Mouse (Mus musculus) CH12.LX (cell line): ENCODE data around the gene Nrp2. TPM values are rescaled to one million over a fixed set of nuclear protein-coding genes. Genes with fewer than 3 reads are reported as not detected.

Source experiments
- DNase-seq: peaks from one replicate; pipeline ENCODE4 v3.0.0-alpha.2; 2013; ENCODE audit errors: extremely low read depth
- H3K27ac ChIP-seq: 2 replicates; pipeline ENCODE4 v1.5.1; 2012; ENCODE audit warnings: low read depth, mild to moderate bottlenecking, control low read depth, moderate library complexity; ENCODE audit not compliant: insufficient read depth
- H3K27me3 ChIP-seq: replicated peaks from 2 replicates; pipeline ENCODE3; 2012; ENCODE audit warnings: inconsistent platforms
- H3K36me3 ChIP-seq, 2 experiments: replicated peaks in 1 of 2; 2 replicates each; pipeline versions ENCODE3 to v1.6.1; 2012; ENCODE audit warnings: inconsistent platforms in 1 of 2, low read length in 1 of 2, mild to moderate bottlenecking in 1 of 2, mixed read lengths in 1 of 2, moderate library complexity in 1 of 2; ENCODE audit not compliant: control insufficient read depth in 1 of 2, insufficient read depth in 1 of 2
- H3K4me1 ChIP-seq, 2 experiments: 2 replicates each; pipeline ENCODE4 v1.6.1; 2012; ENCODE audit warnings: inconsistent platforms in 1 of 2, moderate library complexity in 1 of 2; ENCODE audit not compliant: insufficient read depth in 2 of 2, control insufficient read depth in 1 of 2
- H3K4me2 ChIP-seq: 2 replicates; pipeline ENCODE4 v1.6.1; 2012; ENCODE audit warnings: low read depth, mild to moderate bottlenecking, control low read depth; ENCODE audit not compliant: poor library complexity, insufficient read depth, severe bottlenecking
- H3K4me3 ChIP-seq, 3 experiments: fragments of 150-350 bp in 1 of 3; sonication (generic) in 1 of 3; replicated peaks in 1 of 3; 2 replicates each; pipeline versions ENCODE3 to v1.5.1; 2011 to 2012; ENCODE audit warnings: low read depth in 2 of 3, low read length in 2 of 3, mild to moderate bottlenecking in 2 of 3, moderate library complexity in 2 of 3, control low read depth in 1 of 3, improper control_type of control experiment in 1 of 3, inconsistent platforms in 1 of 3, mixed read lengths in 1 of 3; ENCODE audit not compliant: poor library complexity in 1 of 3
- H3K79me2 ChIP-seq: replicated peaks from 2 replicates; pipeline ENCODE4 v1.6.1; 2012; ENCODE audit warnings: mild to moderate bottlenecking, moderate library complexity; ENCODE audit not compliant: control insufficient read depth, poor library complexity, insufficient read depth, severe bottlenecking; ENCODE audit errors: extremely low read depth
- H3K9ac ChIP-seq: 2 replicates; pipeline ENCODE4 v1.6.1; 2012; ENCODE audit warnings: low read depth, mild to moderate bottlenecking, control low read depth, moderate library complexity; ENCODE audit not compliant: insufficient read depth
- H3K9me3 ChIP-seq: replicated peaks from 2 replicates; pipeline ENCODE3; 2012; ENCODE audit warnings: low read length, inconsistent platforms, mixed read lengths
- BHLHE40 ChIP-seq: IDR thresholded peaks from 2 replicates; pipeline ENCODE4 v1.6.1; 2011; ENCODE audit warnings: mild to moderate bottlenecking, low read depth, low read length, improper control_type of control experiment
- CHD1 ChIP-seq: IDR thresholded peaks from 2 replicates; pipeline ENCODE4 v1.6.1; 2012; ENCODE audit warnings: low read depth, low read length, improper control_type of control experiment, inconsistent platforms
- CTCF ChIP-seq, 2 experiments: IDR thresholded peaks in 1 of 2; conservative IDR thresholded peaks in 1 of 2; 2 replicates each; pipeline ENCODE4 v1.5.1; 2011 to 2012; ENCODE audit warnings: low read depth in 2 of 2, low read length in 2 of 2, improper control_type of control experiment in 1 of 2, inconsistent platforms in 1 of 2, mild to moderate bottlenecking in 1 of 2, moderate library complexity in 1 of 2
- ELF1 ChIP-seq: IDR thresholded peaks from 2 replicates; pipeline ENCODE4 v1.6.1; 2014; ENCODE audit warnings: low read depth, mild to moderate bottlenecking, inconsistent platforms, low read length, improper control_type of control experiment
- GABPA ChIP-seq: IDR thresholded peaks from 2 replicates; pipeline ENCODE4 v1.6.1; 2012; ENCODE audit warnings: low read depth, low read length, improper control_type of control experiment, inconsistent platforms; ENCODE audit not compliant: insufficient replicate concordance
- HCFC1 ChIP-seq: IDR thresholded peaks from 2 replicates; pipeline ENCODE4 v1.6.1; 2012; ENCODE audit warnings: low read depth, mild to moderate bottlenecking, inconsistent platforms, low read length, improper control_type of control experiment
- JUND ChIP-seq: conservative IDR thresholded peaks from 2 replicates; pipeline ENCODE4 v1.6.1; 2011; ENCODE audit warnings: low read depth, low read length, improper control_type of control experiment
- KAT2A ChIP-seq: IDR thresholded peaks from 2 replicates; pipeline ENCODE4 v1.6.1; 2012; ENCODE audit warnings: low read length, improper control_type of control experiment, inconsistent platforms; ENCODE audit not compliant: insufficient replicate concordance
- MAFK ChIP-seq: IDR thresholded peaks from 2 replicates; pipeline ENCODE4 v1.6.1; 2011; ENCODE audit warnings: low read length, improper control_type of control experiment; ENCODE audit not compliant: insufficient replicate concordance
- MAZ ChIP-seq: IDR thresholded peaks from 2 replicates; pipeline ENCODE4 v1.6.1; 2012; ENCODE audit warnings: low read depth, mild to moderate bottlenecking, inconsistent platforms, low read length, improper control_type of control experiment, moderate library complexity
- NRF1 ChIP-seq: IDR thresholded peaks from 2 replicates; pipeline ENCODE4 v1.6.1; 2014; ENCODE audit warnings: low read depth, mild to moderate bottlenecking, inconsistent platforms, low read length, improper control_type of control experiment, moderate library complexity
- PAX5 ChIP-seq: IDR thresholded peaks from 2 replicates; pipeline ENCODE4 v1.6.1; 2012; ENCODE audit warnings: low read length, inconsistent platforms, mixed read lengths
- POLR2A ChIP-seq: IDR thresholded peaks from 2 replicates; pipeline ENCODE4 v1.6.1; 2011; ENCODE audit warnings: low read depth, mild to moderate bottlenecking, improper control_type of control experiment, low read length
- POLR2AphosphoS2 ChIP-seq: IDR thresholded peaks from 2 replicates; pipeline ENCODE4 v1.6.1; 2011; ENCODE audit warnings: low read depth, low read length, improper control_type of control experiment
- RAD21 ChIP-seq: IDR thresholded peaks from 2 replicates; pipeline ENCODE4 v1.6.1; 2011; ENCODE audit warnings: low read depth, mild to moderate bottlenecking, low read length, improper control_type of control experiment, moderate library complexity
- RCOR1 ChIP-seq: conservative IDR thresholded peaks from 2 replicates; pipeline ENCODE4 v1.6.1; 2012; ENCODE audit warnings: low read depth, mild to moderate bottlenecking, inconsistent platforms, low read length, improper control_type of control experiment
- SMC3 ChIP-seq: IDR thresholded peaks from 2 replicates; pipeline ENCODE4 v1.6.1; 2011; ENCODE audit warnings: low read depth, low read length, improper control_type of control experiment
- TBP ChIP-seq: conservative IDR thresholded peaks from 2 replicates; pipeline ENCODE4 v1.6.1; 2011; ENCODE audit warnings: low read depth, low read length, improper control_type of control experiment
- TCF12 ChIP-seq: IDR thresholded peaks from 2 replicates; pipeline ENCODE4 v1.6.1; 2014; ENCODE audit warnings: low read depth, mild to moderate bottlenecking, inconsistent platforms, low read length, improper control_type of control experiment
- USF1 ChIP-seq: IDR thresholded peaks from 2 replicates; pipeline ENCODE4 v1.6.1; 2014; ENCODE audit warnings: low read depth, mild to moderate bottlenecking, inconsistent platforms, low read length, improper control_type of control experiment
- ZKSCAN1 ChIP-seq: IDR thresholded peaks from 2 replicates; pipeline ENCODE4 v1.6.1; 2012; ENCODE audit warnings: low read depth, inconsistent platforms, low read length, improper control_type of control experiment, borderline replicate concordance
- ZMIZ1 ChIP-seq: IDR thresholded peaks from 2 replicates; pipeline ENCODE4 v1.6.1; 2012; ENCODE audit warnings: low read depth, mild to moderate bottlenecking, inconsistent platforms, low read length, improper control_type of control experiment
- ZNF384 ChIP-seq: IDR thresholded peaks from 2 replicates; pipeline ENCODE4 v1.6.1; 2012; ENCODE audit warnings: low read depth, low read length, improper control_type of control experiment, inconsistent platforms
- dilution Hi-C: fragments of 300-500 bp; cut with MboI; formaldehyde crosslinking; loops from 2 replicates; pipeline ENCODE4 v1.14.3; 2020; ENCODE audit warnings: low sequenced_read_pairs; ENCODE audit not compliant: extremely low pct_unique_long_range_greater_than_20kb, extremely low pct_ligation_motif_present
- in situ Hi-C: fragments of 300-500 bp; cut with MboI; formaldehyde crosslinking; loops from 3 replicates; pipeline ENCODE4 v1.14.3; 2019; ENCODE audit warnings: low sequenced_read_pairs, low pct_ligation_motif_present, low pct_unique_long_range_greater_than_20kb, mixed read lengths
- polyA plus RNA-seq: library from polyadenylated mRNA; unstranded; fragments of >175 nt; gene quantifications from 2 replicates; pipeline ENCODE4 v1.2.1, GENCODE M21; 2012; ENCODE audit warnings: low read depth; ENCODE audit not compliant: insufficient read length
- total RNA-seq, 2 experiments: library from RNA; depleted of rRNA; stranded (reverse); fragments of 300-350 nt in 1 of 2; fragments of >200 nt in 1 of 2; gene quantifications; 2 replicates each; pipeline ENCODE4 v1.2.3; 2012 to 2014

The Nrp2 gene
- total and polyA plus RNA-seq, 3 experiments = 16.4 to 24.4 (median 17.3) TPM

DNA sequence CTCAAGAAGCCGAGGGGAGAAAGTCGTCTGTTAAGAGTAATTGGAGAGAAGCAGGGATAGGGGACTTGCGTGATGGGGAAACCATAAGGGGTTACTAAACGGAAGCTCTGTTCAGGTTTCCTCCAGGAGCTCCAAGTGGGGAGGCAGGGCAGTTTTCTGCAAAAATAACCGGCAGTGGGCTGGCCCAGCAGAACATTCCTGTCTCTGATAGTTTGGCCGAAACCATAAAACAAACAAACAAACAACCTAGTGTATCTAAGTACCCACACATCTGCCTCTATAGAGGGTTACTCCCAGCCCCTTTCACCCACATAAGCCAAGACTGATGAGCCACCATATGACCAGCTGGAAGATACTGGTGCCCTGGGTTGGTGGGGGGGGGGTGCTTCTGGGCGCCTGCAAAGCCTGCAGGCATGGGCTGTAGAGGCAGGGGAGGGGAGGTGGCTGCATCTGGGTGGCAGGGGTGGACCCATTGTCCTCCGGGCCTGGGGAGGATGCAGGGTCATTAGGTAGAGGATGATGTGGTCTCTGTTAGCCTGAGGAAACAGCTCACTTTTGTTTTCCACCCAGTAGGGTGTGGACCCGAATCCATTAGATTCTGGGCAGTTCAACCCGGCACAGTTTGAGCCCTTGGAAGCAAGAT lies 13.9 kb downstream of the Nrp2 start:
- no peaks in the 10 kb centered on the region for H3K27me3 ChIP-seq
- TF ChIP-seq POLR2A (no peak), MAZ (no peak), ZNF384 (no peak), PAX5 (no peak), TCF12 (no peak), BHLHE40 (no peak), MAFK (no peak), CTCF (conservative IDR thresholded peaks at IDR 0.05 in 1 of 2, IDR thresholded peaks at IDR 0.05 in 1 of 2; ENCODE audit: low read depth in 2 of 2, low read length in 2 of 2) (no peak), JUND (no peak), ELF1 (no peak), NRF1 (no peak), RCOR1 (no peak), POLR2AphosphoS2 (no peak), GABPA (no peak), CHD1 (no peak), USF1 (no peak), TBP (no peak), ZMIZ1 (no peak), ZKSCAN1 (no peak), KAT2A (no peak)
- H3K9ac ChIP-seq = no peak overlapping the region
- H3K36me3 ChIP-seq = peaks cover 0 to 13% of the 10 kb centered on the region in 2 experiments
- no peaks in the 10 kb centered on the region for H3K9me3 ChIP-seq
- no peak overlapping the region for H3K4me3 ChIP-seq
- dilution Hi-C loops (no loop called here), in situ Hi-C loops (loop anchor here (25.0 kb wide), 3 partner anchors 530 to 1580 kb away; no protein-coding TSS in a partner anchor)
- no peak overlapping the region for H3K4me2 ChIP-seq
- H3K79me2 ChIP-seq = peaks cover 27% of the 10 kb centered on the region
- no peak for DNase-seq
- H3K27ac ChIP-seq = no peak overlapping the region
- H3K4me1 ChIP-seq = peaks cover 14 to 93% of the 10 kb centered on the region in 2 experiments

DNA sequence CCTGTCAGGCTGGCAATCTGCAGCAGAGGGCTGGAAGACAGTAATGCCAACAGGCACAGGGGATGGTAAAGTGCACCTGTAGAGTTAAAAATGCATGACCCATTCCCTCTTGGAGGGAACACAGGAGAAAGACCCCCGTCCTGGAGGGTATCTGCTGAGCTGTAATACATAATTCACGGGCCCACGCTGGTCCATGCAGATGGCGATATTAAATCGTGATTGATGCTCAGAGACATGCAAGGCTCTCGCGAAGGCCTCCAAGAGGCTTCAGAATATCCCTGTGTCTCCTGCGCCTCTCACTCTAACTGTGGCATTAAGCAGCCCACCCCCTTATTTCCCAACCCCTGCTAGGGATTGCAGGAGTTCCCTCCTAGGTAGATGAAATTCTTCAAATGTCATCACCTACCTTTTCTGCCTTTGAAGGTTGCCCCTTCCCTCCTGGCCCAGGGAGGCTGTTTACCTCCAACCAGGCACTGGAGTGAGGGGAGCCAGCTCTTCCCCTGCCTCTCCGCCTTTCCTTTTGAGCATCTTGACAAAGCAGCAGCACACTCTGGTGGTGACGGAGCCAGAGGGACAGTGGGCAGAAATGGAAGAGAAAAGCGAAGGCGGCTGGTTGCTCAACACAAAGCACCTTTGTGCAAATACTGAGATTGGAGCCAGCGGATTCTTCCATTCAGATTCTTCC lies 14.6 kb downstream of the Nrp2 start:
- Histone ChIP-seq H3K79me2 (peaks cover 26% of the 10 kb centered on the region), H3K27me3 (no peaks in the 10 kb centered on the region), H3K36me3 (peaks cover 0 to 16% of the 10 kb centered on the region in 2 experiments), H3K27ac (no peak overlapping the region), H3K4me2 (no peak overlapping the region), H3K4me1 (peaks cover 14 to 94% of the 10 kb centered on the region in 2 experiments), H3K4me3 (no peak overlapping the region), H3K9me3 (peaks cover 2% of the 10 kb centered on the region), H3K9ac (no peak overlapping the region)
- DNase-seq = no peak
- dilution Hi-C loops (no loop called here), in situ Hi-C loops (loop anchor here (25.0 kb wide), 3 partner anchors 530 to 1580 kb away; no protein-coding TSS in a partner anchor)
- TF ChIP-seq ZNF384 (no peak), SMC3 (peak; percentile 27), RAD21 (peak; percentile 47), HCFC1 (no peak), CTCF (conservative IDR thresholded peaks at IDR 0.05 in 1 of 2, IDR thresholded peaks at IDR 0.05 in 1 of 2; ENCODE audit: low read depth in 2 of 2, low read length in 2 of 2) (peak in 1 of 2 experiments; percentile 45; a peak in 2 of 4 replicates)
